Mouse (Mus musculus) midbrain, postnatal 0 days (tissue): Measurements from ENCODE around the gene Ints6l. TPM values are rescaled to one million over a fixed set of nuclear protein-coding genes. Genes with fewer than 3 reads are reported as not detected.

Experiments
- ATAC-seq: fragments of 200-750 bp; cut with Nextera tagmentation; 2 replicates; pipeline ENCODE4 v1.8.0; 2017; ENCODE audit warnings: moderate number of reproducible peaks, mild to moderate bottlenecking, moderate TSS enrichment, moderate library complexity; ENCODE audit not compliant: low FRiP score
- DNase-seq: peaks from one replicate; pipeline ENCODE4 v3.0.0-alpha.2; 2015; ENCODE audit warnings: low spot score
- H3K27ac ChIP-seq: fragments of 300-500 bp; sonication (generic); 2 replicates; pipeline ENCODE4 v1.5.1; 2014; ENCODE audit warnings: low read depth, mild to moderate bottlenecking, low read length, mixed read lengths
- H3K27me3 ChIP-seq: fragments of 300-500 bp; sonication (generic); 2 replicates; pipeline ENCODE4 v1.6.1; 2014; ENCODE audit warnings: low read length, control low read depth, mixed read lengths; ENCODE audit not compliant: insufficient read depth
- H3K36me3 ChIP-seq: fragments of 300-500 bp; sonication (generic); 2 replicates; pipeline ENCODE4 v1.6.1; 2014; ENCODE audit warnings: low read length, control low read depth, mixed read lengths; ENCODE audit not compliant: insufficient read depth
- H3K4me1 ChIP-seq: fragments of 300-500 bp; sonication (generic); 2 replicates; pipeline ENCODE4 v1.6.1; 2014; ENCODE audit warnings: mild to moderate bottlenecking, control low read depth, antibody characterized with exemption, low read length, mixed read lengths; ENCODE audit not compliant: insufficient read depth
- H3K4me2 ChIP-seq: fragments of 300-500 bp; sonication (generic); 2 replicates; pipeline ENCODE4 v1.6.1; 2014; ENCODE audit warnings: low read depth, mild to moderate bottlenecking, low read length, mixed read lengths; ENCODE audit not compliant: poor library complexity, severe bottlenecking
- H3K4me3 ChIP-seq: fragments of 300-500 bp; sonication (generic); 2 replicates; pipeline ENCODE4 v1.5.1; 2014; ENCODE audit warnings: low read depth, mild to moderate bottlenecking, low read length, moderate library complexity
- H3K9ac ChIP-seq: fragments of 300-500 bp; sonication (generic); replicated peaks from 2 replicates; pipeline ENCODE4 v1.6.1; 2014; ENCODE audit warnings: mild to moderate bottlenecking, low read length, moderate library complexity, mixed read lengths; ENCODE audit not compliant: poor library complexity, severe bottlenecking
- H3K9me3 ChIP-seq: fragments of 300-500 bp; sonication (generic); 2 replicates; pipeline ENCODE4 v1.6.1; 2016; ENCODE audit warnings: low read length, control low read depth
- CTCF ChIP-seq: IDR thresholded peaks from 2 replicates; pipeline ENCODE4 v1.5.1; 2016; ENCODE audit warnings: antibody characterized with exemption, mild to moderate bottlenecking
- WGBS: fragments of 180-500 bp; shearing (Covaris S2); extraction: QIAGEN DNeasy Blood & Tissue Kit; methylation state at CpG from one replicate; pipeline ENCODE4 v1.1.7; 2014; 5-methylcytosine and 5-hydroxymethylcytosine counted together
- polyA plus RNA-seq: library from polyadenylated mRNA; unstranded; fragments of >200 nt; fragmentation: Nextera tagmentation; extraction: Ambion mirVana; gene quantifications from 2 replicates; pipeline ENCODE4 v1.2.1, GENCODE M21; 2015
- total RNA-seq: library from RNA; depleted of rRNA; stranded (reverse); fragments of >200 nt; gene quantifications from 2 replicates; pipeline ENCODE4 v1.2.3, GENCODE M21; 2014

Ints6l gene
- total and polyA plus RNA-seq, 2 experiments from 2014 or later, result 12.1 to 20.7 TPM

DNA sequence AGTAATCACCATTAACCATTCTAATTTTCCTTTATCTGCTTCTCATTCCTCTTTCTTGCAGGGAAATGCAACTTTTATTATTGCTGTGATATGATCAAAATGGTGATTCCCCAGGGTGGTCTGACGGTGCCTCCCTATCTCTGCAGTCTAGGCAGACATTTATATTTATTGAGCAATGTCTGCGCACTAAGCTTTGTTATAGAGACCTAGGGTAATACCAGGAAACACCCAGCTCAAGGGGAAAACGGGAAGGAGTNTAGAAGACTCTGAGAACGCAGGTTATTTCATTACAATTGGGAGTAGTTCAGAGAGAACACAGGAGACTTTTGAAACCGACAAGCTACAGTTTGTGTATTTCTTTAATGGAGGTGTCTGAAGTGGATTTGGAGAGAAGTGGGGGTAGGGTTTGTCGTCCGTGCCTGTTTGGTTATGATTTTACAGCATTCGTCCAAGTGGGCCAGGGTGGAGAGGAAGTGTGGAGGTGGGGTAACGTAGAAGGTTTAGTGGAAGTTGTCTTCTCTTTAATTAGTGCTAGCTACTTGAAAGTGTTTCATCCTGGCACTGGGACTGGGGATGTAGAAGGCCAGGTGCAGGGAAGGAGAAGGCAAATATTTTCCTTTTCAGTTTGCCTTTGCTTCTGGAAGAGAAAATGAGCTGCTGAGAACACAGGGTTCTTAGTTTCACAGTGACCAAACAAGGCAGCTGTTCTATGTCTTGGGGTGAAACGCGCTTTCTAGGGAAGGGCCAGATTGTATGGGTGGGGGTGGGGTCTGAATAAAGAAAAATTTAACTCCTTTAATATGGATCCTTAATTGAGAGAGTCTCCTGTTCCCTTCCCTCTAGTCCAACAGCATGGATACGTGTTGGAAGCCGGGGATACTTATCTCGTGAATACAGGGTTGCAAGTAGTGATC lies 7.6 kb downstream of the Ints6l start:
- no peak overlapping the region for H3K4me3 ChIP-seq
- H3K27ac ChIP-seq, result no peak overlapping the region
- H3K4me2 ChIP-seq, result no peak overlapping the region
- no peak overlapping the region for H3K9ac ChIP-seq
- 69% methylated on average over 14 of the region's 14 CpGs for WGBS
- no peaks in the 10 kb centered on the region for H3K9me3 ChIP-seq
- no peaks in the 10 kb centered on the region for H3K27me3 ChIP-seq
- DNase-seq (no peak), ATAC-seq (no peak)
- TF ChIP-seq CTCF, result no peak
- no peaks in the 10 kb centered on the region for H3K4me1 ChIP-seq
- H3K36me3 ChIP-seq, result no peaks in the 10 kb centered on the region

DNA sequence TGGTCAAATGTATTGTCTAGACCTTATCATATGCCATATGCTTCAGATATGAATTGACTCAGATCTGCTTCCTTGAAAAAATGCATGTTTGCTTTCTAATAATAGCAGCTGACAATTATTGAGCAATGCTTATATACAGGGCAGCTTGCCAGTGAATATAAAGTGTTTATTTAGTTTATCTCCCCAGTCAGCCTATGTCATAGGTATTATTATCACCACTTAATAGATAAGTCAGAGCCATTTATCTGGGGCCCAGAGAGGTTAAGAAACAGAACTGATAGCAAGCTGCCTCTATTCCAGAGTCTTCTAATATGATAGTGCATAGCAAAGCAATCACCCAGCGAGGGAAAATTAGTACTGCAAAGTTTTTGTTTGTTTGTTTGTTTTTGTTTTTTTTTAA lies 10.2 kb downstream of the Ints6l start:
- Histone ChIP-seq H3K4me3 (no peak overlapping the region), H3K27ac (no peak overlapping the region), H3K27me3 (no peaks in the 10 kb centered on the region), H3K4me1 (no peaks in the 10 kb centered on the region), H3K9me3 (no peaks in the 10 kb centered on the region), H3K36me3 (no peaks in the 10 kb centered on the region), H3K9ac (no peak overlapping the region), H3K4me2 (no peak overlapping the region)
- 74% methylated on average over 1 of the region's 1 CpGs for WGBS
- DNase-seq (no peak), ATAC-seq (no peak)
- no peak for TF ChIP-seq CTCF

DNA sequence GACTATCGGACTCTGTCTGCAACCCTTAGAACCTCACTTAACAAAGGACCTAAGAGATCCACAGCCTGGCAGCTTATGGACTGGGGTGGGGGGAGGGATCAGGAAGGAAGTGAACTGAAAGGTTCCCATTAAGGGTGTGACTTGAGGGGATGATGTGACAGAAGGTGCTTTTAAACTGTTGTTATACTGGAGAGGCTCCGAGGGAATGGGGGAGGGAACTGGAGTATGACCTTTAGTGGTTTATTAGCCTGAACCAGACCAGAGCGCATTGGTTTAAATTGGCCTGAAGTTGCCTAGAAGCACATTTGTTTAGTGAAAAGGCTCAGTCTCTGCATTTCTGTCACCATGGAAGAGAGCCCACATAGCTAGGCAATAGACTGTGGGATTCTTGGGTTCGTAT lies 13.0 kb downstream of the Ints6l start:
- H3K27ac ChIP-seq, result no peak overlapping the region
- DNase-seq, result no peak

DNA sequence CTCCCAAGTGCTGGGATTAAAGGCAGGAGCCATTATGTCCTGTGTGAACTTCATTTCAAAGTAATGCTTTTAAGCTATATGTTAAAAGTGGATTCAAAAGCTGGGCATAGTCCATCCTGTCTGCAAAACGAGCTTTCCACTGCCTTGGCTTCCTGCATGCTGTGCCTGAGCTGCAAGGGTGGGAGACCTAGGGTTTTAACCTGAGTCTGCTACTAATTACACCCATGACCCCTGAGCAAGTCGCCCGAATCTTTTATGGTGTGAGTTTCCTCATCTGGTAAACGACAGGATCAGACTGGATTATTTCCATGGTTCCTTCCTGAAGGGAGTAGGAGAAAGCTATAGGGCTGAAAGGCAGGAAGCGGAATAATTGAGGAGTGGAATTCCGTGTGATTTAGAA lies 13.8 kb downstream of the Ints6l start:
- no peak overlapping the region for H3K4me2 ChIP-seq

More for the DNA sequence above, 13.0 kb downstream of the Ints6l start:
- no peaks in the 10 kb centered on the region for H3K4me1 ChIP-seq
- no peak for TF ChIP-seq CTCF
- no peak overlapping the region for H3K4me2 ChIP-seq
- no peak overlapping the region for H3K4me3 ChIP-seq
- H3K27me3 ChIP-seq, result no peaks in the 10 kb centered on the region
- no peaks in the 10 kb centered on the region for H3K9me3 ChIP-seq
- H3K36me3 ChIP-seq, result no peaks in the 10 kb centered on the region
- no peak overlapping the region for H3K9ac ChIP-seq
- 79% methylated on average over 4 of the region's 4 CpGs for WGBS
- no peak for ATAC-seq

DNA sequence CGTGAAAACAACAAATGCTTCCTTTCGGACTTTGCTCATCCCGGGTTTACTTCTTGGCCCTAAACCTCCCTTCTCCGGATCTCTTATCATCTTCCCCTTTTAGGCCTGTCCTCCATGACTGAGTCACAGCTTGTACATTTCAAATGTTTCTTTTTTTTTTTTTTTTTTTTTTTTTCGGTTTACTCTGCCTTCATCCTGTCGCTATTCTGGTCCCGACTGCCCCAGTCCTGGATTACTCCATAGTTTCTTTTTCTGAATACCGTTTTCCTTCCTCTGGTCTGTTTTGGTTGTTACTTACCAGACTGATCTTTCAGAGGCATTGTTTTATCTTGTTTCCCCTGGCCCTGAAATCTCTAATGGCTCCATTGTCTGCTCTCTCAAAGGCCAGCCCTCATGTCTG lies 19.4 kb downstream of the Ints6l start:
- WGBS, result 66% methylated on average over 8 of the region's 8 CpGs
- Histone ChIP-seq H3K9me3 (no peaks in the 10 kb centered on the region), H3K4me3 (no peak overlapping the region), H3K4me2 (no peak overlapping the region), H3K9ac (no peak overlapping the region), H3K4me1 (no peaks in the 10 kb centered on the region), H3K27me3 (no peaks in the 10 kb centered on the region), H3K36me3 (no peaks in the 10 kb centered on the region), H3K27ac (no peak overlapping the region)
- no peak for TF ChIP-seq CTCF
- no peak for DNase-seq
- no peak for ATAC-seq

More for the DNA sequence above, 13.8 kb downstream of the Ints6l start:
- Histone ChIP-seq H3K4me3 (no peak overlapping the region), H3K36me3 (no peaks in the 10 kb centered on the region), H3K4me1 (no peaks in the 10 kb centered on the region), H3K9ac (no peak overlapping the region), H3K27ac (no peak overlapping the region), H3K27me3 (no peaks in the 10 kb centered on the region), H3K9me3 (no peaks in the 10 kb centered on the region)
- ATAC-seq (no peak), DNase-seq (no peak)
- 55% methylated on average over 6 of the region's 6 CpGs for WGBS
- TF ChIP-seq CTCF, result no peak

DNA sequence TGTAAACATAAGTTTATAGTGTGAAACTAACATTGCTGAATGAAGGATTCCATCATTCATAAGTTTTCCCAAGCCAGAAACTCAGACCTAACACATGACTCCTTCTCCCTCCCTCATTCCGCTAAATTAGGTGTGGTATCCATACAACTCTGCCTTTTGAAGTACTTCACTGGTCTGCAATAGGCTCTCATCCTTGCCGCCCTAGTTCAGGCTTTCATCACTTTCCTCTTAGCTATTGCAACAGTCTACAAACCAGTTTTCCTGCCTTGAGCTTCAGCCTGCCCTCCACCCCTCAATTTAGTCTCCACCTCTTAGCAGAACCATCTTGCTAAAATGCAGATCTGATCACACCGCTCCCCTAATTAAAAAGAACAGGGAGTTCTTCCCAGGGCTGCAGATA lies 22.9 kb downstream of the Ints6l start:
- Histone ChIP-seq H3K36me3 (no peaks in the 10 kb centered on the region), H3K4me1 (no peaks in the 10 kb centered on the region), H3K9me3 (no peaks in the 10 kb centered on the region), H3K4me2 (no peak overlapping the region), H3K27me3 (no peaks in the 10 kb centered on the region), H3K9ac (no peak overlapping the region), H3K27ac (no peak overlapping the region), H3K4me3 (no peak overlapping the region)
- TF ChIP-seq CTCF, result no peak
- ATAC-seq, result no peak
- no peak for DNase-seq
- 93% methylated on average over 3 of the region's 3 CpGs for WGBS
